Mouse (Mus musculus) c-Kit-positive CD71-negative TER-119-negative erythroid progenitor cells, embryonic 14.5 days (primary cell): ENCODE data around the gene Vps13c.

ENCODE experiments used
- DNase-seq: peaks from one replicate; pipeline ENCODE4 v3.0.0-alpha.2; 2013; ENCODE audit warnings: low read depth

Gene Vps13c

GRCm38 (mm10) chr9:67883349-67883984 is 43.3 kb downstream of the Vps13c start:
- DNase-seq: no peak

- no peak for DNase-seq
These were observed 43.9 kb downstream of the Vps13c start for GRCm38 (mm10) chr9:67884095-67884494.

- no peak for DNase-seq
These were observed 47.0 kb downstream of the Vps13c start for GRCm38 (mm10) chr9:67886981-67887720.

- no peak for DNase-seq
These were observed 53.3 kb downstream of the Vps13c start for GRCm38 (mm10) chr9:67893474-67893873.

- no peak for DNase-seq
These were observed 56.6 kb downstream of the Vps13c start for GRCm38 (mm10) chr9:67896646-67897295.

- no peak for DNase-seq
These were observed 60.2 kb downstream of the Vps13c start for GRCm38 (mm10) chr9:67900398-67900797.

GRCm38 (mm10) chr9:67904355-67904754 is 64.2 kb downstream of the Vps13c start:
- no peak for DNase-seq

- no peak for DNase-seq
These were observed 65.3 kb downstream of the Vps13c start for GRCm38 (mm10) chr9:67905541-67905940.

- DNase-seq: no peak
These were observed 74.5 kb downstream of the Vps13c start for GRCm38 (mm10) chr9:67914681-67915080.

GRCm38 (mm10) chr9:67922350-67922749 is 82.2 kb downstream of the Vps13c start:
- no peak for DNase-seq

- no peak for DNase-seq
These were observed 90.4 kb downstream of the Vps13c start for GRCm38 (mm10) chr9:67930629-67931028.

GRCm38 (mm10) chr9:67937286-67937685 is 97.1 kb downstream of the Vps13c start:
- no peak for DNase-seq

GRCm38 (mm10) chr9:67955466-67956010 is 115.3 kb downstream of the Vps13c start:
- no peak for DNase-seq

- DNase-seq: no peak
These were observed 121.8 kb downstream of the Vps13c start for GRCm38 (mm10) chr9:67961953-67962352.

GRCm38 (mm10) chr9:67965889-67966288 is 125.7 kb downstream of the Vps13c start:
- DNase-seq: no peak

- no peak for DNase-seq
These were observed 126.8 kb downstream of the Vps13c start for GRCm38 (mm10) chr9:67967011-67967410.

- peak; percentile 23 for DNase-seq
These were observed 133.3 kb downstream of the Vps13c start for GRCm38 (mm10) chr9:67973451-67973850.

GRCm38 (mm10) chr9:67975491-67975890 is 135.3 kb downstream of the Vps13c start:
- DNase-seq: no peak

- no peak for DNase-seq
These were observed 166.4 kb downstream of the Vps13c start for GRCm38 (mm10) chr9:68006566-68006965.

- peak; percentile 34 for DNase-seq
These were observed 174.8 kb downstream of the Vps13c start for GRCm38 (mm10) chr9:68014991-68015396.

GRCm38 (mm10) chr9:68016255-68016954 is 176.2 kb downstream of the Vps13c start:
- DNase-seq: no peak

- no peak for DNase-seq
These were observed 180.7 kb downstream of the Vps13c start for GRCm38 (mm10) chr9:68020776-68021365.
